Mouse (Mus musculus) megakaryocyte, embryonic 14.5 days (primary cell): ENCODE measurements around the gene Ptges2. TPM values are rescaled to one million over a fixed set of nuclear protein-coding genes. Genes with fewer than 3 reads are reported as not detected.

Experiments
- H3K27me3 ChIP-seq: replicated peaks from 2 replicates; pipeline ENCODE3; 2012; ENCODE audit warnings: inconsistent platforms
- H3K36me3 ChIP-seq: replicated peaks from 2 replicates; pipeline ENCODE3; 2012; ENCODE audit warnings: low read length, inconsistent platforms, mixed read lengths
- H3K4me1 ChIP-seq: 2 replicates; pipeline ENCODE4 v1.6.1; 2012; ENCODE audit warnings: inconsistent platforms
- H3K4me3 ChIP-seq: replicated peaks from 2 replicates; pipeline ENCODE3; 2012; ENCODE audit warnings: moderate library complexity, mild to moderate bottlenecking, inconsistent platforms
- H3K9me3 ChIP-seq: 2 replicates; pipeline ENCODE4 v1.6.1; 2012; ENCODE audit warnings: inconsistent platforms
- FLI1 ChIP-seq: IDR thresholded peaks from 2 replicates; pipeline ENCODE4 v1.6.1; 2012; ENCODE audit warnings: low read length, inconsistent platforms, mixed read lengths
- GATA1 ChIP-seq: IDR thresholded peaks from 3 replicates; pipeline ENCODE4 v1.6.1; 2012; ENCODE audit warnings: mixed read lengths, low read length, inconsistent platforms, borderline replicate concordance
- polyA plus RNA-seq: library from polyadenylated mRNA; stranded (reverse); fragments of >175 nt; gene quantifications from 2 replicates; pipeline ENCODE4 v1.2.3, GENCODE M21; 2012; ENCODE audit warnings: low replicate concordance; ENCODE audit not compliant: insufficient read depth

Gene Ptges2
- polyA plus RNA-seq, 1 experiment, result 3.4 TPM

DNA sequence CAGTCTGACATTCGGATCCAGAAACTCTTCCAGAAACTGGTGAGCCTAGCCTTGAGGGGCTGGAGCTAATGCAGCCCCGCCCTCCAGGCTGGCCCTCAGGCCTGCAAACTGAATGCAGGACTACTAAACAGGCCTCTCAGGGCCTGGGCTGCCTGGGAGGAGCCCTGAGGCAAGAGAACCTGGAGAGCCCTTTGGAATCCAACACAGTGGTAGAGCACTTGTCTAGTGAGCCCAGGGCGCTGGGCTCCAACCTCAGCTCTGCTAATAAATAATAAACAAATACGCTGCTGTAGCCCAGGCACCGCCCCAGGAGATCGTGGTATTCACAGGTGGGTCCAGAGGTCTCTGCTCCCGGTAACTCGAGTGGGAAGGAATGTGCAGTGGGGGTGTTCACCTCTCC lies 4.8 kb upstream of the Ptges2 start:
- Histone ChIP-seq H3K9me3 (no peaks in the 10 kb centered on the region), H3K36me3 (no peaks in the 10 kb centered on the region), H3K27me3 (peaks cover 49% of the 10 kb centered on the region), H3K4me1 (peaks cover 25% of the 10 kb centered on the region), H3K4me3 (no peak overlapping the region)
- TF ChIP-seq GATA1, result no peak
- no peak for TF ChIP-seq FLI1

DNA sequence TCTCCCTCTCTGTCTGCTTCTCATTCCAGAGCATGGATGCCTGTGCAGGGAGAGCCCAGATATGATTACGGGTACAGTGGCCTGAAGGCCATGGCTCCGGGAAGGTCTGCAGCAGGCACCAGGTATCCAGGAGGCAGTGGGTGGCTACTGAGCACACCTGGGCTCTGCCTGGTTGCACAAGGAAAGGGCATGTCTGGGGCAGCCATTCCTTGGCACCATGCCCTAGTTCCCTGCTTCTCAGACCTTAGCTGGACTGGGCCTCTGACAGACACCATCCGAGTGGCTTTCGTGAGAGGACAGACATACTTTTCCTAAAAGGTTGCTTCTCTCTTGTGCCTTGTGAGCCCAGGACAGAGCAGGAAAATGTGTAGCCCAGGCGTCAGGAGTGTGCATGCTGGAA lies 3.6 kb upstream of the Ptges2 start:
- TF ChIP-seq FLI1 (no peak), GATA1 (no peak)
- Histone ChIP-seq H3K27me3 (peaks cover 38% of the 10 kb centered on the region), H3K36me3 (no peaks in the 10 kb centered on the region), H3K9me3 (no peaks in the 10 kb centered on the region), H3K4me3 (peak overlapping the region; percentile 46), H3K4me1 (peaks cover 33% of the 10 kb centered on the region)

DNA sequence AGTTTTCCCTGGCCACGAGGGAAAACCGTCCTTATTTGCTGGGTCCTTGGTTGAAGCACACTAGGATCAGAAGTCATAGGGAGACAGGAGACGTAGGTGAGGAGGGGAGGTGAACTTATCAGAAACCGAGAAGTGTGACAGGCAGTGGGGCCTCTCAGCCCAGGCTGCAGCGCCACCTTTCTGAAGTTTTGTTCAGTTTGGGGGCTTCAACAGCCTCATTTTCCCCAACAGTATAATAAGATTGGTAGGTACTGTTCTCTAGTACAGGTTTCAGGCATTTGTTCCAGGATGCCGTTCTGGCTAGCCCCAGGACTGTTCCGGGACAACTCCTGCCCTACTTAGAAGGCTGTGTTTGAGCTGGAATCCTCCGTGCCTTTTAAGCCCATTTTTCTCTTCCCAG lies 723 bp upstream of the Ptges2 start:
- Histone ChIP-seq H3K4me1 (peaks cover 35% of the 10 kb centered on the region), H3K4me3 (peak overlapping the region; percentile 99), H3K27me3 (peaks cover 17% of the 10 kb centered on the region), H3K36me3 (peaks cover 22% of the 10 kb centered on the region), H3K9me3 (no peaks in the 10 kb centered on the region)
- no peak for TF ChIP-seq FLI1
- no peak for TF ChIP-seq GATA1

DNA sequence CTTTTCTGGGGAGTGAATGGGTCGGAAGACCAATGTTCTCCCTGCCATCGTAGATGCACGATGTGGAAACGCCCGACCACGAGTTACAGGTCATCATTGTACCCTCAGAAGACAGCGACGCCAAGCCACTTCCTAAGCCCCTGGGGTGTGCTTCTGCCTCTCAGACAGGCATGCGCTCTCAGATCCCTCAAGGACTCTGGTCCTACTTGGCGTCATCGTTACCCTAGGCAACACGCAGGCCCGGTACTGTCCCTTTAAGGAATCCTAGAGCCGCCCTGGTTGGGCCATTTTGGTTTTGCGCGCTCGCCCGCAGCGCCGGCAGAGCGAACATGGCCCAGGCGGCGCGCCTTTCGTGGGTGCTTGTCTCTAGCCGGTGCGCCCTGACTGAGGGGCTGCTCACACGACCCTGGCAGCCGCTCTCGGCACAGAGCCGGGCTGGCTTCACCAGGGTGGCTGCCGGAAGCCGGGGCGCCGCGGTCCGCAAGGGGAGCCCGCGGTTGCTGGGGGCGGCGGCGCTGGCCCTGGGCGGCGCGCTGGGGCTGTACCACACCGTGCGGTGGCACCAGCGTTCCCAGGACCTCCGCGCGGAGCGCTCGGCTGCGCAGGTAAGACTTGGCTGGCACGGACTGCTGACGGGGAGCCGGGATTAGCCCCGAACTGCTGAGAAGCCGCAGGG lies 388 bp downstream of the Ptges2 start:
- peaks cover 35% of the 10 kb centered on the region for H3K4me1 ChIP-seq

DNA sequence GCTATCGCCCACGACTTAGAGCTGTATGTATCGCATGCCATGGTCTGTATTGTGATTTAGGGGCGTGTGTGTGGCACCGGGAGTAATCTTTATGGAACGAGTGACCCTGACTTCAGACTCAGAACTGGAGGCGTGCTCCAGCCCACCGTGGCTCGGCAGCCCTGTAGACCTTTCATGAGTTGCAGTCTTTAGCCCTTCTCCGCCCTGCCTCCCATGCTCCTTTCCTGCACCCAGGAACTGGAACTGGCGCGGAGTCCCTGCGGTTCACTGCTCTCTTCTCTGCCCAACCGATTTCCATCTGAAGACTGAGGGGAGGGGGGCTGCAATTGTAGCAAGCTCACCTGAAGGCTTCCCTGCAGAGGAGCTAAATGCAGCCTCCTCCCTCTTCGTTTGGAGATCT lies 999 bp downstream of the Ptges2 start:
- no peaks in the 10 kb centered on the region for H3K9me3 ChIP-seq
- no peak for TF ChIP-seq GATA1
- no peak for TF ChIP-seq FLI1
- H3K4me3 ChIP-seq, result peak overlapping the region; percentile 99
- H3K27me3 ChIP-seq, result peaks cover 10% of the 10 kb centered on the region
- H3K36me3 ChIP-seq, result peaks cover 39% of the 10 kb centered on the region
- H3K4me1 ChIP-seq, result peaks cover 35% of the 10 kb centered on the region

More for the DNA sequence above, 388 bp downstream of the Ptges2 start:
- Histone ChIP-seq H3K4me3 (peak overlapping the region; percentile 99), H3K9me3 (no peaks in the 10 kb centered on the region), H3K27me3 (peaks cover 14% of the 10 kb centered on the region), H3K36me3 (peaks cover 33% of the 10 kb centered on the region)
- TF ChIP-seq FLI1 (no peak), GATA1 (no peak)

DNA sequence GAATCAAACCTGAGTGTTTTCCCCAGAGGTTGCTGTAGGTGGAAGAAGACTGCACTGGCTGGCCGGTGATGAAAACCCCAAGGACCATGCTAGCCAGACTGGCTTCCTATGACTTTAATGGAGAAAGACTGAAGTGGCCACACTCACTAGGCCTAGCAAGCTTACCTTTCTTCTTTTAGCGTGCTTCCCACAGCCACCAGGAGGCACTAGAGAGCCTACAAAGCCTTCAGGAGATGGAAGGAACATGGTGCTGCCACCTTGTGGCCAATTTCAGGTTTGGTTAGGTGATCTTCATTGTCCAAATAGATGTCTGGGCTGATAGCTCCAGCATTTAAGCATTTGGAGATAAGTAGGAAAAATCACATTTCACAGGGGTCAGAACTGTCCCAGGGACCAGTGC lies 9.0 kb downstream of the Ptges2 start:
- peaks cover 3% of the 10 kb centered on the region; the same call in 1 of the 2 replicates for H3K9me3 ChIP-seq
- H3K36me3 ChIP-seq, result peaks cover 35% of the 10 kb centered on the region
- no peak overlapping the region for H3K4me3 ChIP-seq
- no peak for TF ChIP-seq GATA1
- TF ChIP-seq FLI1, result no peak
- H3K4me1 ChIP-seq, result no peaks in the 10 kb centered on the region
- H3K27me3 ChIP-seq, result peaks cover 19% of the 10 kb centered on the region

DNA sequence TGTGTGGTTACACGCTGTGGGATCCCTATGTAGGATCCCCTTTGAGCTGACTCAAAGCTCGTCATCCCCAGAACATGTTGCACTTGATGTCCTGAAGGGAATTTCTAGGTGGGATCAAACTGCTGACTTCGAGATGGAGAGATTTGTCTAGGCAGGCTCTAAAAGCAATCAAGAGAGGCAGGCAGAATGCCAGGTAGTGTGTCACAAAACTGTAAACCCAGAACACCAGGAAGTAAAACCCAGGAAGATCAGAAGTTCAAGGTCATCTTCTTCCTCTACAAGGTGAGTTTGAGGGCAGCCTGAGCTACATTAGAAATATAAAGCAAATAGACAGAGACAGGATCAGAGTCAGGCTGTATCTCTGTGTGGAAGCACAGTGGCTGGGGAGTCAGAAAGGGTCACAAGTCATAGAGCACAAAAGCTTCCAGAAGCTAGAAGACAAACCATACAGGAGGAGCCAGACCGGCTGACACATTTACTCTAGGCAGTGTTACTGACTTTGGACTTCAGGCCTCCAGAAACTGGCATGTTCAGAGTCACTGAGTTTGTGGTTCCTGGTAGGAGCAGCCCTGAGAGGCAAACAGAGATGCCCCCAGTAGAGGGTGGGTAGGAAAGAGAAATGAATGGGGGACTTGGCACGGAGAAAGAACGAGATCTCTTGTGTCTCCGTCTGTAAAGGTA lies 11.6 kb downstream of the Ptges2 start:
- peaks cover 21% of the 10 kb centered on the region for H3K27me3 ChIP-seq
- H3K4me1 ChIP-seq, result no peaks in the 10 kb centered on the region
- no peak for TF ChIP-seq FLI1
- TF ChIP-seq GATA1, result no peak
- no peak overlapping the region for H3K4me3 ChIP-seq
- H3K9me3 ChIP-seq, result peaks cover 3% of the 10 kb centered on the region; the same call in 1 of the 2 replicates
- peaks cover 10% of the 10 kb centered on the region for H3K36me3 ChIP-seq

DNA sequence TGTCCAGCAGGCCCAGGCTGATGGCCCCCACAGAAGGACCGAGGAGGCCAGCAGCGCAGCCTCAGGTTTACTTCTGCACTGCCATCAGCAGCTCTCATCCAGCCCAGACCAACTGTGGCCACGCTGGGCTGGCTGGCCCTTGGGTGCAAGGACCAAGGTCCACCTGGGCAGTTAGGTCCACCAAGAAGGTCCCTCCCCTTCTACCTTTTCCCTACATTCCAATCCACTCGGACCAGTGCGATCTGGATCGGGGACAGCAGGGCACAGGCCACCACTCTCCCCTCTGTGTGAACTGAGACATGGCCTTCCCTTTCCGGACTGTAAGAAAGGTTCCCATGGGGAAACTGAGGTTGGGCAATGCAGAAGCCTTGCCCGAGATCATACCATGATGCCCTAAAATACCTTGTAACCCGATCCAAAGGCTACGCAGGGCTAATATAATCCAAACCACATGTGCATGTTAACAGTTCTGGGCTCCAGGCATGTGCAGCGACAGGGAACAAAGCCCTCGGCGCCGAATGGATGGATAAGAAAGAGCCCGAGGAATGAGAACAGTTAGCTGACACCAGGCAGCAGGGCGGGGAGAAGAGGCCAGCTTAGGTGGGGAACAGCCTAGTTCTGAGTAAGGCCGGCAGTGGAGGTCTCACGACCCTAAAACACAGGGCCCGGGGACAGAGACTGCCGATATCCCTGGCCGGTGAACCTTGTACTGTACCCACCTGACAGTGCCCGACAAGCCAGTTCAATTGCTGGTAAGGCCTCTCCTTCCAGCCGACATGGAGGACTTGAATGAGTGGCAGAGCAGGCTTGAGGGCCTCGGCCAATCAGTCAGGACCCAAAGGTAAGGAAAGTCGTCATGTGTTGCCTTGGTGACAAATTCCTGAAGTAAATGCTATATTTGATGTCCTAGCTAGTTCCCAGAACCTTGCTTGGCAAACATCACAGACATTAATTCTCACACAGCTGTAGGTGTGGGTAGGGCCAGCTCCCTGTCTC lies 13.0 kb downstream of the Ptges2 start:
- peaks cover 21% of the 10 kb centered on the region for H3K27me3 ChIP-seq
- TF ChIP-seq GATA1 (no peak), FLI1 (no peak)
- H3K4me1 ChIP-seq, result peaks cover 4% of the 10 kb centered on the region; the same call in 1 of the 2 replicates
- peaks cover 4% of the 10 kb centered on the region for H3K36me3 ChIP-seq
- no peak overlapping the region for H3K4me3 ChIP-seq
- peaks cover 3% of the 10 kb centered on the region; the same call in 1 of the 2 replicates for H3K9me3 ChIP-seq

DNA sequence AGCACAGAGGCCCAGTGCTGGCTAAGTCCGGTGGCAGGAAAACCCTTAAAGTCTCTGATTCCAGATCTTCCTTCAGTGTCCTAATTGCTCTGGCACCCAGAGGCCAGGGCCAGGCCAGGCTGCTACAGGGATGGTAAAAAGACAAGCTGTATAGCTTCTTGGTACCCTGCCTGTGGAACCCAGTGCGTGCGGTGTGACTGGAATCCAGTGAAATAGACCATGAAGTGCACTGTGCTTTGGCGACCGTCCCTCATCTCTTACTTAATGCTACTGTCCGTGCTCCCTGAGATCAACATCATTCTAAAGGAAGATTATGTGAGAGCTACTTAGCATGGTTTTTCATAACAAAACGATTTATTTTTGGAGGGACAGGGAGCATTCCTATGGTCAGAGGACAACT lies 15.7 kb downstream of the Ptges2 start:
- Histone ChIP-seq H3K4me1 (peaks cover 4% of the 10 kb centered on the region; the same call in 1 of the 2 replicates), H3K36me3 (peaks cover 31% of the 10 kb centered on the region), H3K4me3 (no peak overlapping the region), H3K27me3 (peaks cover 21% of the 10 kb centered on the region), H3K9me3 (peaks cover 3% of the 10 kb centered on the region; the same call in 1 of the 2 replicates)
- TF ChIP-seq FLI1 (no peak), GATA1 (no peak)

DNA sequence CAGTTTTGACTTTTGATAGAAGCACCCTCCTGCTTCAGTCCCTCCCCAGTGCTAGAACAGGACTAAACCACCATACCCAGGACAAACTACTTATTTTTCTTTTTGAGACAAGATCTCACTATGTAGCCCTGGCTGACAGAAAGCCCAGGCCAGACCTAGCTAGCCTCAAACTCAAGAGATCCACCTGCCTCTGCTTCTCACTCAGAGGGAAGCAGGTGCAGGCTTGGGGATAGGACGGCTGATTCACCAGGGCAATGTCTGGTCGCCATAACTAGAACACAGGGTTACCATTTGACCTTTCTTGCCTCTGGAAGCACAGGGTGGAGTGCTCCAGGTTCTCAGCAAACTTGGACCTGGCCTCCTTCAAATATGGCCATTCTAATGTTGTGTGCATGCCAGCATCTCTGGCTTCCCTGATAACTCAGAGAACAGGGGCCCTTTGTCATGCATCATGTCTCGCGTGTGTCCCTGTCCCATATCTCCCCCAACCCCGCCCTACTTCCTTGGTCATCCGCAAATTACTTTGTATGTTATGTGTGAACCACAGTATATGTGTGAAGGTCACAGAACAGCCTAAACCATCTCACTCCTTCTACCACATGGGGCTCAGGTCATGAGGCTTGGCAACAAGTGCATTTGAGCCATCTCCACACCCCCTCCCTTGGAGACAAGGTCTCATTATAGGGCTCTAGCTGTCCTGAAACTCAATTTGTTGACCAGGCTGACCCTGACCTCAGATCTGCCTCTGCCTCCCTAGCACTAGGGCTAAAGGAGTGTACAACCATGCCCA lies 17.2 kb downstream of the Ptges2 start:
- peaks cover 3% of the 10 kb centered on the region; the same call in 1 of the 2 replicates for H3K9me3 ChIP-seq
- peaks cover 10% of the 10 kb centered on the region for H3K27me3 ChIP-seq
- H3K36me3 ChIP-seq, result peaks cover 46% of the 10 kb centered on the region
- TF ChIP-seq GATA1 (no peak), FLI1 (no peak)
- H3K4me3 ChIP-seq, result no peak overlapping the region
- H3K4me1 ChIP-seq, result peaks cover 4% of the 10 kb centered on the region; the same call in 1 of the 2 replicates
